Mouse (Mus musculus): Measurements from ENCODE around the gene Ccdc86. TPM values are rescaled to one million over a fixed set of nuclear protein-coding genes. Genes with fewer than 3 reads are reported as not detected.

The Ccdc86 gene
- total and polyA plus RNA-seq, 2 experiments from 2014 or later: 6.8 to 16.6 TPM

- ATAC-seq: peak; percentile 87
- no peaks in the 10 kb centered on the region for H3K27me3 ChIP-seq (ENCODE audit: insufficient read depth, low read length)
- H3K4me1 ChIP-seq (ENCODE audit: insufficient read depth): 0 out of 2 replicates have a peak, but pooled peaks cover 4% of the 10 kb centered on the region
- H3K4me2 ChIP-seq (ENCODE audit: low read depth): peak overlapping the region; percentile 65
- peaks cover 34% of the 10 kb centered on the region for H3K36me3 ChIP-seq (ENCODE audit: insufficient read depth)
- WGBS: 2% methylated on average over 40 of the region's 40 CpGs
- H3K9ac ChIP-seq: peak overlapping the region; percentile 63
- no peaks in the 10 kb centered on the region for H3K9me3 ChIP-seq (ENCODE audit: low read length)
- DNase-seq: peak; percentile 77
- H3K27ac ChIP-seq (ENCODE audit: low read depth, low read length): peak overlapping the region; percentile 54; the same call in 1 of the 2 replicates
- no peak for TF ChIP-seq CTCF (IDR thresholded peaks at IDR 0.05; ENCODE audit: low read depth)
- peak overlapping the region; percentile 25 for H3K4me3 ChIP-seq (ENCODE audit: low read depth, low read length)
Measured at GRCm38 (mm10) chr19:10940801-10941457, 8.1 kb downstream of the Ccdc86 start.

- TF ChIP-seq CTCF (IDR thresholded peaks at IDR 0.05; ENCODE audit: low read depth): peak; percentile 87
- DNase-seq (peak; percentile 88), ATAC-seq (peak; percentile 93)
- peak overlapping the region; percentile 65 for H3K4me2 ChIP-seq (ENCODE audit: low read depth)
- H3K9me3 ChIP-seq (ENCODE audit: low read length): no peaks in the 10 kb centered on the region
- WGBS: 16% methylated on average over 37 of the region's 37 CpGs
- peak overlapping the region; percentile 63 for H3K9ac ChIP-seq
- 0 out of 2 replicates have a peak, but pooled peaks cover 4% of the 10 kb centered on the region for H3K4me1 ChIP-seq (ENCODE audit: insufficient read depth)
- H3K27me3 ChIP-seq (ENCODE audit: insufficient read depth, low read length): no peaks in the 10 kb centered on the region
- peak overlapping the region; percentile 25 for H3K4me3 ChIP-seq (ENCODE audit: low read depth, low read length)
- H3K27ac ChIP-seq (ENCODE audit: low read depth, low read length): peak overlapping the region; percentile 54; the same call in 1 of the 2 replicates
- peaks cover 33% of the 10 kb centered on the region for H3K36me3 ChIP-seq (ENCODE audit: insufficient read depth)
Measured at GRCm38 (mm10) chr19:10940097-10940800, 8.8 kb downstream of the Ccdc86 start.

- DNase-seq (no peak), ATAC-seq (no peak)
- Histone ChIP-seq H3K36me3 (ENCODE audit: insufficient read depth) (peaks cover 20% of the 10 kb centered on the region), H3K4me3 (ENCODE audit: low read depth, low read length) (no peak overlapping the region), H3K9ac (no peak overlapping the region), H3K4me1 (ENCODE audit: insufficient read depth) (0 out of 2 replicates have a peak, but pooled peaks cover 4% of the 10 kb centered on the region), H3K4me2 (ENCODE audit: low read depth) (no peak overlapping the region), H3K27ac (ENCODE audit: low read depth, low read length) (no peak overlapping the region), H3K9me3 (ENCODE audit: low read length) (no peaks in the 10 kb centered on the region), H3K27me3 (ENCODE audit: insufficient read depth, low read length) (no peaks in the 10 kb centered on the region)
- WGBS: 78% methylated on average over 3 of the region's 3 CpGs
- no peak for TF ChIP-seq CTCF (IDR thresholded peaks at IDR 0.05; ENCODE audit: low read depth)
Measured at GRCm38 (mm10) chr19:10938771-10939170, 10.3 kb downstream of the Ccdc86 start.

- Histone ChIP-seq H3K4me2 (ENCODE audit: low read depth) (no peak within 1 kb of the TSS), H3K27ac (ENCODE audit: low read depth, low read length) (no peak within 1 kb of the TSS), H3K36me3 (ENCODE audit: insufficient read depth) (peaks cover 3% of the 10 kb centered on the region; the same call in 1 of the 2 replicates), H3K27me3 (ENCODE audit: insufficient read depth, low read length) (no peaks in the 10 kb centered on the region), H3K9me3 (ENCODE audit: low read length) (no peaks in the 10 kb centered on the region), H3K4me1 (ENCODE audit: insufficient read depth) (0 out of 2 replicates have a peak, but pooled peaks cover 4% of the 10 kb centered on the region), H3K4me3 (ENCODE audit: low read depth, low read length) (no peak within 1 kb of the TSS), H3K9ac (no peak within 1 kb of the TSS)
- no peak for DNase-seq
- TF ChIP-seq CTCF (IDR thresholded peaks at IDR 0.05; ENCODE audit: low read depth): no peak
- no peak for ATAC-seq
- 74% methylated on average over 5 of the region's 5 CpGs for WGBS
Measured at GRCm38 (mm10) chr19:10937110-10937563, 11.9 kb downstream of the Ccdc86 start, which contains the start of gene Ptgdr2. Gene Ptgdr2, plus strand, starts transcription at chr19:10937160.

GRCm38 (mm10) chr19:10936077-10936476 lies 13.0 kb downstream of the Ccdc86 start:
- TF ChIP-seq CTCF (IDR thresholded peaks at IDR 0.05; ENCODE audit: low read depth): peak; percentile 36
- ATAC-seq: no peak
- Histone ChIP-seq H3K9me3 (ENCODE audit: low read length) (no peaks in the 10 kb centered on the region), H3K27me3 (ENCODE audit: insufficient read depth, low read length) (no peaks in the 10 kb centered on the region), H3K4me1 (ENCODE audit: insufficient read depth) (0 out of 2 replicates have a peak, but pooled peaks cover 4% of the 10 kb centered on the region), H3K4me3 (ENCODE audit: low read depth, low read length) (no peak overlapping the region), H3K4me2 (ENCODE audit: low read depth) (no peak overlapping the region), H3K36me3 (ENCODE audit: insufficient read depth) (no peaks in the 10 kb centered on the region), H3K27ac (ENCODE audit: low read depth, low read length) (no peak overlapping the region), H3K9ac (no peak overlapping the region)
- WGBS: 89% methylated on average over 5 of the region's 5 CpGs
- DNase-seq: no peak

- Histone ChIP-seq H3K4me1 (ENCODE audit: insufficient read depth) (no peaks in the 10 kb centered on the region), H3K27me3 (ENCODE audit: insufficient read depth, low read length) (no peaks in the 10 kb centered on the region), H3K9ac (no peak overlapping the region), H3K4me3 (ENCODE audit: low read depth, low read length) (no peak overlapping the region), H3K36me3 (ENCODE audit: insufficient read depth) (no peaks in the 10 kb centered on the region), H3K4me2 (ENCODE audit: low read depth) (no peak overlapping the region), H3K27ac (ENCODE audit: low read depth, low read length) (no peak overlapping the region), H3K9me3 (ENCODE audit: low read length) (no peaks in the 10 kb centered on the region)
- no peak for DNase-seq
- 25% methylated on average over 5 of the region's 5 CpGs for WGBS
- peak; percentile 26; the same call in 1 of the 2 replicates for ATAC-seq
- no peak for TF ChIP-seq CTCF (IDR thresholded peaks at IDR 0.05; ENCODE audit: low read depth)
Measured at GRCm38 (mm10) chr19:10935029-10935428, 14.0 kb downstream of the Ccdc86 start.

- no peaks in the 10 kb centered on the region for H3K9me3 ChIP-seq (ENCODE audit: low read length)
- no peaks in the 10 kb centered on the region for H3K27me3 ChIP-seq (ENCODE audit: insufficient read depth, low read length)
- H3K4me3 ChIP-seq (ENCODE audit: low read depth, low read length): no peak overlapping the region
- no peaks in the 10 kb centered on the region for H3K36me3 ChIP-seq (ENCODE audit: insufficient read depth)
- no peak overlapping the region for H3K27ac ChIP-seq (ENCODE audit: low read depth, low read length)
- WGBS: 98% methylated on average over 2 of the region's 2 CpGs
- H3K4me2 ChIP-seq (ENCODE audit: low read depth): no peak overlapping the region
- no peak for TF ChIP-seq CTCF (IDR thresholded peaks at IDR 0.05; ENCODE audit: low read depth)
- no peak overlapping the region for H3K9ac ChIP-seq
- no peaks in the 10 kb centered on the region for H3K4me1 ChIP-seq (ENCODE audit: insufficient read depth)
- DNase-seq (no peak), ATAC-seq (no peak)
Measured at GRCm38 (mm10) chr19:10930641-10931040, 18.4 kb downstream of the Ccdc86 start.

Data from forebrain, postnatal 0 days (tissue).